Mouse (Mus musculus) heart, embryonic 14.5 days (tissue): ENCODE measurements around the gene Veph1. TPM values are rescaled to one million over a fixed set of nuclear protein-coding genes. Genes with fewer than 3 reads are reported as not detected.
A peak's percentile ranks its signal among the peaks of the same experiment; 100 is the strongest.

Source experiments
- ATAC-seq: fragments of 200-750 bp; cut with Nextera tagmentation; 2 replicates; pipeline ENCODE4 v1.8.0; 2017; ENCODE audit warnings: low read depth, moderate TSS enrichment; ENCODE audit not compliant: insufficient number of reproducible peaks, insufficient read depth, low FRiP score
- H3K27ac ChIP-seq, 2 experiments: fragments of 200-500 bp in 1 of 2; fragments of 300-500 bp in 1 of 2; sonication (generic) in 1 of 2; replicated peaks in 1 of 2; 2 replicates each; pipeline ENCODE4 v1.5.1; 2012 to 2014; ENCODE audit warnings: low read depth in 2 of 2, low read length in 2 of 2, control low read depth in 1 of 2, mild to moderate bottlenecking in 1 of 2, mixed read lengths in 1 of 2; ENCODE audit not compliant: control insufficient read depth in 1 of 2, insufficient read depth in 1 of 2
- H3K27me3 ChIP-seq: fragments of 300-500 bp; sonication (generic); 2 replicates; pipeline ENCODE4 v1.6.1; 2014; ENCODE audit warnings: mild to moderate bottlenecking, low read length, control low read depth; ENCODE audit not compliant: control insufficient read depth, insufficient read depth
- H3K36me3 ChIP-seq: fragments of 300-500 bp; sonication (generic); 2 replicates; pipeline ENCODE4 v1.6.1; 2014; ENCODE audit warnings: mild to moderate bottlenecking, control low read depth, low read length, mixed read lengths; ENCODE audit not compliant: control insufficient read depth, insufficient read depth
- H3K4me1 ChIP-seq, 2 experiments: fragments of 200-500 bp in 1 of 2; fragments of 300-500 bp in 1 of 2; sonication (generic) in 1 of 2; 2 replicates each; pipeline ENCODE4 v1.6.1; 2012 to 2014; ENCODE audit warnings: low read length in 2 of 2, control low read depth in 1 of 2, mixed read lengths in 1 of 2; ENCODE audit not compliant: control insufficient read depth in 2 of 2, insufficient read depth in 2 of 2
- H3K4me2 ChIP-seq: fragments of 300-500 bp; sonication (generic); 2 replicates; pipeline ENCODE4 v1.6.1; 2014; ENCODE audit warnings: mild to moderate bottlenecking, low read length
- H3K4me3 ChIP-seq, 2 experiments: fragments of 200-500 bp in 1 of 2; fragments of 300-500 bp in 1 of 2; sonication (generic) in 1 of 2; 2 replicates each; pipeline ENCODE4 v1.5.1; 2012 to 2014; ENCODE audit warnings: low read length in 2 of 2, mild to moderate bottlenecking in 2 of 2, control low read depth in 1 of 2, low read depth in 1 of 2, moderate library complexity in 1 of 2; ENCODE audit not compliant: control insufficient read depth in 1 of 2, insufficient read depth in 1 of 2
- H3K9ac ChIP-seq: fragments of 300-500 bp; sonication (generic); 2 replicates; pipeline ENCODE4 v1.6.1; 2014; ENCODE audit warnings: mild to moderate bottlenecking, low read length
- H3K9me3 ChIP-seq: fragments of 300-500 bp; sonication (generic); 2 replicates; pipeline ENCODE4 v1.6.1; 2016; ENCODE audit warnings: low read length, control low read depth; ENCODE audit not compliant: control insufficient read depth
- WGBS: fragments of 180-500 bp; shearing (Covaris S2); extraction: QIAGEN DNeasy Blood & Tissue Kit; methylation state at CpG from one replicate; pipeline ENCODE4 v1.1.7; 2014; 5-methylcytosine and 5-hydroxymethylcytosine counted together
- polyA plus RNA-seq: library from polyadenylated mRNA; unstranded; fragments of >200 nt; fragmentation: Nextera tagmentation; extraction: Ambion mirVana; gene quantifications from 2 replicates; pipeline ENCODE4 v1.2.1, GENCODE M21; 2014

Veph1 gene
- polyA plus RNA-seq = 1.0 and 1.4 TPM in 2 replicates

- Histone ChIP-seq H3K27ac (no peak within 1 kb of the TSS), H3K9me3 (no peaks in the 10 kb centered on the region), H3K27me3 (no peaks in the 10 kb centered on the region), H3K36me3 (no peaks in the 10 kb centered on the region), H3K4me3 (no peak within 1 kb of the TSS), H3K4me2 (peak within 1 kb of the TSS; percentile 16; the same call in 1 of the 2 replicates), H3K4me1 (peaks cover 5 to 14% of the 10 kb centered on the region in 2 experiments), H3K9ac (no peak within 1 kb of the TSS)
- WGBS = 23% methylated on average over 11 of the region's 11 CpGs
- ATAC-seq = no peak
Measured at GRCm38 (mm10) chr3:66296545-66296944, at the start of gene Veph1. TSS of gene Veph1 (minus strand) at chr3:66296837.

GRCm38 (mm10) chr3:66340742-66341141 lies 44.1 kb upstream of the Veph1 start:
- Histone ChIP-seq H3K4me2 (no peak overlapping the region), H3K9me3 (0 out of 2 replicates have a peak, but pooled peaks cover 5% of the 10 kb centered on the region), H3K4me1 (no peaks in the 10 kb centered on the region), H3K9ac (no peak overlapping the region), H3K4me3 (no peak overlapping the region), H3K27me3 (no peaks in the 10 kb centered on the region), H3K36me3 (no peaks in the 10 kb centered on the region), H3K27ac (no peak overlapping the region)
- 66% methylated on average over 2 of the region's 2 CpGs for WGBS
- no peak for ATAC-seq

GRCm38 (mm10) chr3:66332401-66332729 lies 35.7 kb upstream of the Veph1 start:
- ATAC-seq = no peak
- Histone ChIP-seq H3K27ac (no peak overlapping the region), H3K9ac (no peak overlapping the region), H3K4me2 (no peak overlapping the region), H3K4me3 (no peak overlapping the region), H3K4me1 (no peaks in the 10 kb centered on the region), H3K27me3 (no peaks in the 10 kb centered on the region), H3K36me3 (no peaks in the 10 kb centered on the region), H3K9me3 (no peaks in the 10 kb centered on the region)
- 83% methylated on average over 9 of the region's 9 CpGs for WGBS

- Histone ChIP-seq H3K27me3 (no peaks in the 10 kb centered on the region), H3K4me2 (no peak overlapping the region), H3K36me3 (no peaks in the 10 kb centered on the region), H3K4me1 (no peaks in the 10 kb centered on the region), H3K9me3 (no peaks in the 10 kb centered on the region), H3K9ac (no peak overlapping the region), H3K4me3 (no peak overlapping the region), H3K27ac (no peak overlapping the region)
- 52% methylated on average over 12 of the region's 12 CpGs for WGBS
- ATAC-seq = no peak
Measured at GRCm38 (mm10) chr3:66331592-66332400, 35.2 kb upstream of the Veph1 start.

GRCm38 (mm10) chr3:66330896-66331579 lies 34.4 kb upstream of the Veph1 start:
- ATAC-seq = no peak
- Histone ChIP-seq H3K4me3 (no peak overlapping the region), H3K9ac (no peak overlapping the region), H3K4me1 (no peaks in the 10 kb centered on the region), H3K4me2 (no peak overlapping the region), H3K27ac (no peak overlapping the region), H3K36me3 (no peaks in the 10 kb centered on the region), H3K9me3 (no peaks in the 10 kb centered on the region), H3K27me3 (no peaks in the 10 kb centered on the region)
- WGBS = 72% methylated on average over 15 of the region's 15 CpGs

- no peak for ATAC-seq
- 83% methylated on average over 16 of the region's 16 CpGs for WGBS
- Histone ChIP-seq H3K27ac (no peak overlapping the region), H3K36me3 (no peaks in the 10 kb centered on the region), H3K27me3 (no peaks in the 10 kb centered on the region), H3K4me3 (no peak overlapping the region), H3K9me3 (no peaks in the 10 kb centered on the region), H3K4me2 (no peak overlapping the region), H3K4me1 (no peaks in the 10 kb centered on the region), H3K9ac (no peak overlapping the region)
Measured at GRCm38 (mm10) chr3:66325962-66326834, 29.6 kb upstream of the Veph1 start.

GRCm38 (mm10) chr3:66325486-66325951 lies 28.9 kb upstream of the Veph1 start:
- H3K9ac ChIP-seq = no peak overlapping the region
- H3K4me1 ChIP-seq = no peaks in the 10 kb centered on the region
- H3K27me3 ChIP-seq = no peaks in the 10 kb centered on the region
- no peak for ATAC-seq
- no peak overlapping the region for H3K27ac ChIP-seq
- H3K4me2 ChIP-seq = no peak overlapping the region
- H3K36me3 ChIP-seq = no peaks in the 10 kb centered on the region
- WGBS = 81% methylated on average over 5 of the region's 5 CpGs
- no peak overlapping the region for H3K4me3 ChIP-seq
- H3K9me3 ChIP-seq = no peaks in the 10 kb centered on the region
